Mouse (Mus musculus) ES-Bruce4 (cell line): ENCODE measurements around the gene Rcor3.

Experiments used
- CTCF ChIP-seq: IDR thresholded peaks from one replicate; pipeline ENCODE4 v1.8.1; 2011; ENCODE audit warnings: low read depth, low read length
- EP300 ChIP-seq: IDR thresholded peaks from 2 replicates; pipeline ENCODE4 v1.6.1; 2011; ENCODE audit warnings: low read depth, low read length; ENCODE audit not compliant: insufficient read depth

DNA sequence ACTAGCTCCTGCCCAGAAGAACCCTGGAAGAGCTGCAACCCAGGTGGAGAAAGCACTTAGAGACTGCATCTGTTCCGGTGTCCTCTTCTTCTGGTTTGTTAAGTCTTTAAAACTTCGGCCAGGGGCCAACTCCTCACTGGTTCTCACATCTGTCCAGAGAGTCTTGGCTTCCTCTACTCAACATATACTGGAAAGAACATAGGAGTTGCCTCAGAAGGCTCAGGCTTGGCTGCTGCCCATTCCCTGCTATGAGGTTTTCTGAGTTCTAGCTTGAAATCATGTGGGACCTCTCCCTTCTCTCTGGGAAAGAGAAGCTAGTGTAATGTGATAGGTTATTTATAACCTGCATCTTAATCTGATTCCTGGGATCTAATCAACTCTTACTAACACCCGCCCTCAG is 47.6 kb downstream of the Rcor3 start:
- TF ChIP-seq EP300 (no peak), CTCF (no peak)
